Mouse (Mus musculus) kidney, adult 2 months (tissue): ENCODE data around the gene Atp2c1. TPM values are rescaled to one million over a fixed set of nuclear protein-coding genes. Genes with fewer than 3 reads are reported as not detected.

Source experiments
- DNase-seq: peaks from one replicate; pipeline ENCODE4 v3.0.0; 2021
- H3K27ac ChIP-seq: fragments of 200-500 bp; 2 replicates; pipeline ENCODE4 v1.5.1; 2012; ENCODE audit warnings: low read depth, low read length, control low read depth, inconsistent platforms; ENCODE audit not compliant: insufficient read depth
- H3K27me3 ChIP-seq: fragments of 200-500 bp; replicated peaks from 2 replicates; pipeline ENCODE4 v1.6.1; 2012; ENCODE audit warnings: mild to moderate bottlenecking, moderate library complexity, low read length, inconsistent platforms; ENCODE audit not compliant: control insufficient read depth, insufficient read depth
- H3K36me3 ChIP-seq: fragments of 200-500 bp; 2 replicates; pipeline ENCODE4 v1.6.1; 2012; ENCODE audit warnings: mild to moderate bottlenecking, moderate library complexity, low read length, inconsistent platforms; ENCODE audit not compliant: control insufficient read depth, insufficient read depth
- H3K4me1 ChIP-seq: fragments of 200-500 bp; 2 replicates; pipeline ENCODE4 v1.6.1; 2011; ENCODE audit warnings: low read length; ENCODE audit not compliant: control insufficient read depth, insufficient read depth
- H3K4me3 ChIP-seq: fragments of 200-500 bp; 2 replicates; pipeline ENCODE4 v1.5.1; 2011; ENCODE audit warnings: mild to moderate bottlenecking, low read depth, low read length, control low read depth; ENCODE audit not compliant: insufficient read depth
- CTCF ChIP-seq: fragments of 200-500 bp; conservative IDR thresholded peaks from 2 replicates; pipeline ENCODE4 v1.5.1; 2011; ENCODE audit warnings: low read depth, mild to moderate bottlenecking, control low read depth, low read length, moderate library complexity, mixed read lengths; ENCODE audit not compliant: insufficient read depth, insufficient read length
- POLR2A ChIP-seq: fragments of 200-500 bp; IDR thresholded peaks from one replicate; pipeline ENCODE4 v1.6.1; 2011; ENCODE audit warnings: low read depth, low read length, control low read depth
- WGBS: fragments of 180-500 bp; shearing (Covaris S2); methylation state at CpG from one replicate; pipeline ENCODE4 v1.1.7; 2018; 5-methylcytosine and 5-hydroxymethylcytosine counted together
- polyA plus RNA-seq: library from polyadenylated mRNA; depleted of rRNA; stranded (reverse); fragments of >200 nt; gene quantifications from 2 replicates; pipeline ENCODE4 v1.2.3, GENCODE M21; 2012

Atp2c1 gene
- polyA plus RNA-seq, 1 experiment: 59.9 TPM

- Histone ChIP-seq H3K36me3 (no peaks in the 10 kb centered on the region), H3K4me1 (peaks cover 10% of the 10 kb centered on the region), H3K27me3 (no peaks in the 10 kb centered on the region), H3K4me3 (no peak overlapping the region), H3K27ac (peak overlapping the region; percentile 5; the same call in 1 of the 2 replicates)
- 47% methylated on average over 5 of the region's 5 CpGs for WGBS
- no peak for DNase-seq
- TF ChIP-seq POLR2A: no peak
- TF ChIP-seq CTCF: no peak
Observed at GRCm38 (mm10) chr9:105488363-105488762, 38.8 kb downstream of the Atp2c1 start.

- TF ChIP-seq POLR2A (no peak), CTCF (no peak)
- DNase-seq: no peak
- Histone ChIP-seq H3K36me3 (no peaks in the 10 kb centered on the region), H3K27me3 (no peaks in the 10 kb centered on the region), H3K4me1 (peaks cover 15% of the 10 kb centered on the region), H3K4me3 (no peak overlapping the region), H3K27ac (no peak overlapping the region)
- 74% methylated on average over 5 of the region's 5 CpGs for WGBS
Observed at GRCm38 (mm10) chr9:105484338-105485084, 42.6 kb downstream of the Atp2c1 start.

- no peak overlapping the region for H3K27ac ChIP-seq
- 90% methylated on average over 11 of the region's 11 CpGs for whole genome bisulfite sequencing
- DNase-seq: no peak
Observed at GRCm38 (mm10) chr9:105483880-105484279, 43.2 kb downstream of the Atp2c1 start.

GRCm38 (mm10) chr9:105482715-105483510 lies 44.2 kb downstream of the Atp2c1 start:
- no peak overlapping the region for H3K4me3 ChIP-seq
- H3K4me1 ChIP-seq: peaks cover 8% of the 10 kb centered on the region
- no peak for DNase-seq
- no peak for TF ChIP-seq POLR2A
- no peak for TF ChIP-seq CTCF
- no peak overlapping the region for H3K27ac ChIP-seq
- no peaks in the 10 kb centered on the region for H3K36me3 ChIP-seq
- H3K27me3 ChIP-seq: no peaks in the 10 kb centered on the region
- 75% methylated on average over 4 of the region's 4 CpGs for WGBS

More at GRCm38 (mm10) chr9:105483880-105484279, 43.2 kb downstream of the Atp2c1 start:
- H3K4me1 ChIP-seq: peaks cover 13% of the 10 kb centered on the region
- H3K27me3 ChIP-seq: no peaks in the 10 kb centered on the region
- TF ChIP-seq CTCF: no peak
- TF ChIP-seq POLR2A: no peak
- no peak overlapping the region for H3K4me3 ChIP-seq
- no peaks in the 10 kb centered on the region for H3K36me3 ChIP-seq

GRCm38 (mm10) chr9:105482070-105482469 lies 45.0 kb downstream of the Atp2c1 start:
- H3K36me3 ChIP-seq: no peaks in the 10 kb centered on the region
- 63% methylated on average over 4 of the region's 4 CpGs for WGBS
- peaks cover 8% of the 10 kb centered on the region for H3K4me1 ChIP-seq
- peak; percentile 50 for DNase-seq
- H3K4me3 ChIP-seq: no peak overlapping the region
- H3K27me3 ChIP-seq: no peaks in the 10 kb centered on the region
- no peak overlapping the region for H3K27ac ChIP-seq
- TF ChIP-seq POLR2A (no peak), CTCF (no peak)

GRCm38 (mm10) chr9:105476134-105476533 lies 51.0 kb downstream of the Atp2c1 start:
- no peak overlapping the region for H3K4me3 ChIP-seq
- H3K36me3 ChIP-seq: no peaks in the 10 kb centered on the region; the same call in 1 of the 2 replicates
- no peaks in the 10 kb centered on the region for H3K27me3 ChIP-seq
- WGBS: 74% methylated on average over 3 of the region's 3 CpGs
- no peak for DNase-seq
- H3K4me1 ChIP-seq: peaks cover 5% of the 10 kb centered on the region
- no peak for TF ChIP-seq POLR2A
- no peak for TF ChIP-seq CTCF
- no peak overlapping the region for H3K27ac ChIP-seq

- H3K4me1 ChIP-seq: no peaks in the 10 kb centered on the region
- H3K27ac ChIP-seq: no peak overlapping the region
- DNase-seq: no peak
- TF ChIP-seq CTCF (no peak), POLR2A (no peak)
- no peaks in the 10 kb centered on the region; the same call in 1 of the 2 replicates for H3K36me3 ChIP-seq
- H3K4me3 ChIP-seq: no peak overlapping the region
- WGBS: 77% methylated on average over 3 of the region's 3 CpGs
- H3K27me3 ChIP-seq: no peaks in the 10 kb centered on the region
Observed at GRCm38 (mm10) chr9:105474910-105475309, 52.2 kb downstream of the Atp2c1 start.
